Mouse (Mus musculus) CH12.LX (cell line): ENCODE results near the gene Cst13. TPM values are rescaled to one million over a fixed set of nuclear protein-coding genes. Genes with fewer than 3 reads are reported as not detected.

Experiments used
- DNase-seq: peaks from one replicate; pipeline ENCODE4 v3.0.0-alpha.2; 2013; ENCODE audit errors: extremely low read depth
- H3K27ac ChIP-seq: 2 replicates; pipeline ENCODE4 v1.5.1; 2012; ENCODE audit warnings: low read depth, mild to moderate bottlenecking, control low read depth, moderate library complexity; ENCODE audit not compliant: insufficient read depth
- H3K27me3 ChIP-seq: replicated peaks from 2 replicates; pipeline ENCODE3; 2012; ENCODE audit warnings: inconsistent platforms
- H3K36me3 ChIP-seq, 2 experiments: replicated peaks in 1 of 2; 2 replicates each; pipeline versions ENCODE3 to v1.6.1; 2012; ENCODE audit warnings: inconsistent platforms in 1 of 2, low read length in 1 of 2, mild to moderate bottlenecking in 1 of 2, mixed read lengths in 1 of 2, moderate library complexity in 1 of 2; ENCODE audit not compliant: control insufficient read depth in 1 of 2, insufficient read depth in 1 of 2
- H3K4me1 ChIP-seq, 2 experiments: 2 replicates each; pipeline ENCODE4 v1.6.1; 2012; ENCODE audit warnings: inconsistent platforms in 1 of 2, moderate library complexity in 1 of 2; ENCODE audit not compliant: insufficient read depth in 2 of 2, control insufficient read depth in 1 of 2
- H3K4me2 ChIP-seq: 2 replicates; pipeline ENCODE4 v1.6.1; 2012; ENCODE audit warnings: low read depth, mild to moderate bottlenecking, control low read depth; ENCODE audit not compliant: poor library complexity, insufficient read depth, severe bottlenecking
- H3K4me3 ChIP-seq, 3 experiments: fragments of 150-350 bp in 1 of 3; sonication (generic) in 1 of 3; replicated peaks in 1 of 3; 2 replicates each; pipeline versions ENCODE3 to v1.5.1; 2011 to 2012; ENCODE audit warnings: low read depth in 2 of 3, low read length in 2 of 3, mild to moderate bottlenecking in 2 of 3, moderate library complexity in 2 of 3, control low read depth in 1 of 3, improper control_type of control experiment in 1 of 3, inconsistent platforms in 1 of 3, mixed read lengths in 1 of 3; ENCODE audit not compliant: poor library complexity in 1 of 3
- H3K79me2 ChIP-seq: replicated peaks from 2 replicates; pipeline ENCODE4 v1.6.1; 2012; ENCODE audit warnings: mild to moderate bottlenecking, moderate library complexity; ENCODE audit not compliant: control insufficient read depth, poor library complexity, insufficient read depth, severe bottlenecking; ENCODE audit errors: extremely low read depth
- H3K9ac ChIP-seq: 2 replicates; pipeline ENCODE4 v1.6.1; 2012; ENCODE audit warnings: low read depth, mild to moderate bottlenecking, control low read depth, moderate library complexity; ENCODE audit not compliant: insufficient read depth
- H3K9me3 ChIP-seq: replicated peaks from 2 replicates; pipeline ENCODE3; 2012; ENCODE audit warnings: low read length, inconsistent platforms, mixed read lengths
- CHD2 ChIP-seq: IDR thresholded peaks from 2 replicates; pipeline ENCODE4 v1.6.1; 2011; ENCODE audit warnings: low read length, improper control_type of control experiment
- CTCF ChIP-seq, 2 experiments: IDR thresholded peaks in 1 of 2; conservative IDR thresholded peaks in 1 of 2; 2 replicates each; pipeline ENCODE4 v1.5.1; 2011 to 2012; ENCODE audit warnings: low read depth in 2 of 2, low read length in 2 of 2, improper control_type of control experiment in 1 of 2, inconsistent platforms in 1 of 2, mild to moderate bottlenecking in 1 of 2, moderate library complexity in 1 of 2
- EP300 ChIP-seq: IDR thresholded peaks from 2 replicates; pipeline ENCODE4 v1.6.1; 2011; ENCODE audit warnings: low read length, improper control_type of control experiment
- HCFC1 ChIP-seq: IDR thresholded peaks from 2 replicates; pipeline ENCODE4 v1.6.1; 2012; ENCODE audit warnings: low read depth, mild to moderate bottlenecking, inconsistent platforms, low read length, improper control_type of control experiment
- IRF4 ChIP-seq: IDR thresholded peaks from 2 replicates; pipeline ENCODE4 v1.6.1; 2014; ENCODE audit warnings: low read depth, mild to moderate bottlenecking, inconsistent platforms, low read length, improper control_type of control experiment
- JUND ChIP-seq: conservative IDR thresholded peaks from 2 replicates; pipeline ENCODE4 v1.6.1; 2011; ENCODE audit warnings: low read depth, low read length, improper control_type of control experiment
- MAFK ChIP-seq: IDR thresholded peaks from 2 replicates; pipeline ENCODE4 v1.6.1; 2011; ENCODE audit warnings: low read length, improper control_type of control experiment; ENCODE audit not compliant: insufficient replicate concordance
- MAZ ChIP-seq: IDR thresholded peaks from 2 replicates; pipeline ENCODE4 v1.6.1; 2012; ENCODE audit warnings: low read depth, mild to moderate bottlenecking, inconsistent platforms, low read length, improper control_type of control experiment, moderate library complexity
- MEF2A ChIP-seq: IDR thresholded peaks from 2 replicates; pipeline ENCODE4 v1.6.1; 2014; ENCODE audit warnings: low read depth, mild to moderate bottlenecking, inconsistent platforms, low read length, improper control_type of control experiment, borderline replicate concordance
- MYC ChIP-seq: IDR thresholded peaks from 2 replicates; pipeline ENCODE4 v1.6.1; 2011; ENCODE audit warnings: low read depth, mild to moderate bottlenecking, improper control_type of control experiment, low read length
- NELFE ChIP-seq: IDR thresholded peaks from 2 replicates; pipeline ENCODE4 v1.6.1; 2011; ENCODE audit warnings: low read depth, low read length, improper control_type of control experiment
- RAD21 ChIP-seq: IDR thresholded peaks from 2 replicates; pipeline ENCODE4 v1.6.1; 2011; ENCODE audit warnings: low read depth, mild to moderate bottlenecking, low read length, improper control_type of control experiment, moderate library complexity
- SIN3A ChIP-seq: IDR thresholded peaks from 2 replicates; pipeline ENCODE4 v1.6.1; 2012; ENCODE audit warnings: low read length, improper control_type of control experiment, inconsistent platforms
- SMC3 ChIP-seq: IDR thresholded peaks from 2 replicates; pipeline ENCODE4 v1.6.1; 2011; ENCODE audit warnings: low read depth, low read length, improper control_type of control experiment
- TCF12 ChIP-seq: IDR thresholded peaks from 2 replicates; pipeline ENCODE4 v1.6.1; 2014; ENCODE audit warnings: low read depth, mild to moderate bottlenecking, inconsistent platforms, low read length, improper control_type of control experiment
- USF1 ChIP-seq: IDR thresholded peaks from 2 replicates; pipeline ENCODE4 v1.6.1; 2014; ENCODE audit warnings: low read depth, mild to moderate bottlenecking, inconsistent platforms, low read length, improper control_type of control experiment
- USF2 ChIP-seq: conservative IDR thresholded peaks from 2 replicates; pipeline ENCODE4 v1.6.1; 2011; ENCODE audit warnings: low read depth, low read length, improper control_type of control experiment
- ZC3H11A ChIP-seq: IDR thresholded peaks from 2 replicates; pipeline ENCODE4 v1.6.1; 2012; ENCODE audit warnings: low read depth, mild to moderate bottlenecking, inconsistent platforms, low read length, improper control_type of control experiment
- ZMIZ1 ChIP-seq: IDR thresholded peaks from 2 replicates; pipeline ENCODE4 v1.6.1; 2012; ENCODE audit warnings: low read depth, mild to moderate bottlenecking, inconsistent platforms, low read length, improper control_type of control experiment
- ZNF384 ChIP-seq: IDR thresholded peaks from 2 replicates; pipeline ENCODE4 v1.6.1; 2012; ENCODE audit warnings: low read depth, low read length, improper control_type of control experiment, inconsistent platforms
- dilution Hi-C: fragments of 300-500 bp; cut with MboI; formaldehyde crosslinking; loops from 2 replicates; pipeline ENCODE4 v1.14.3; 2020; ENCODE audit warnings: low sequenced_read_pairs; ENCODE audit not compliant: extremely low pct_unique_long_range_greater_than_20kb, extremely low pct_ligation_motif_present
- in situ Hi-C: fragments of 300-500 bp; cut with MboI; formaldehyde crosslinking; loops from 3 replicates; pipeline ENCODE4 v1.14.3; 2019; ENCODE audit warnings: low sequenced_read_pairs, low pct_ligation_motif_present, low pct_unique_long_range_greater_than_20kb, mixed read lengths
- polyA plus RNA-seq: library from polyadenylated mRNA; unstranded; fragments of >175 nt; gene quantifications from 2 replicates; pipeline ENCODE4 v1.2.1, GENCODE M21; 2012; ENCODE audit warnings: low read depth; ENCODE audit not compliant: insufficient read length
- total RNA-seq, 2 experiments: library from RNA; depleted of rRNA; stranded (reverse); fragments of 300-350 nt in 1 of 2; fragments of >200 nt in 1 of 2; gene quantifications; 2 replicates each; pipeline ENCODE4 v1.2.3; 2012 to 2014

Cst13 gene
- total and polyA plus RNA-seq, 3 experiments = not detected

DNA sequence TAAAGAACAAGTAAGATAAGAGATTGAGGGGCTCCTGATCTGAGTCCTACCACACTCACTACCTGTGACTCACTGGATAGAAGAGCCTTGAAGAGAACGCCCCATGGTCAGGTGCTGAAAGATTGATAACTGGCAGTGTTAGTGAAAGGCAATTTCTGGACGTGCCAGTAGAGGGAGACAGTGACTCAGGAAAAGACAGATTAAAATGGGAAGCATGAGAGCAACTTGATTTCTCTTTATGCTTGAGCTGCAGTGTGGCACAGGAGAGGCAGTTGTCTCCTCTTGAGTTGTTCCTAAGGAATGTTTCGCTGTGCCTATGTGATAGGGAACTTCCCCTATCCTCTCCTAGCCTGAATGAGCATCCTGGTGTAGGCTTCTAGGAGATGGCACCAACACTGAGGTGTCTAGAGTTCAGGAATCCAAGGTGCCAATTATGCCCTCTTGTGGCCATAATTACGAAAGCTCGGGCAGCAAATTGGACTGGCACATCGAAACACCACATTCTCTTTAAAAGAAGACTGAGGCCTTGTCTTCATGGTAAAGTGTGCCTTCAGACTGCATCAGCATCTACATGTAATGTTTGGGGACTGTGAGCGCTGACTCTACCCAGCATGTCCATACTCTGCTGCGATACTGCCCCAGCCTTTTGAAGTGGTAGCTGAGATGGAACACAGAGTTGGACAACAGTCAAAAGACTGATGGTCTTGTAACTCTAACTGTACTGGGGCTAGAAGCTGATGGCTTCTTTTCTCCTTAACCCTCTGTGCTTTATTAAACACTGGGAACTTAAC, 31.4 kb downstream of the Cst13 start:
- H3K4me2 ChIP-seq = peak overlapping the region; percentile 30; the same call in 1 of the 2 replicates
- DNase-seq = peak; percentile 79
- no peaks in the 10 kb centered on the region for H3K36me3 ChIP-seq
- no peak overlapping the region for H3K4me3 ChIP-seq
- no peaks in the 10 kb centered on the region for H3K9me3 ChIP-seq
- dilution Hi-C loops = no loop called here
- H3K27ac ChIP-seq = no peak overlapping the region
- H3K27me3 ChIP-seq = peaks cover 9% of the 10 kb centered on the region
- peak; percentile 35; the same call in 1 of the 2 replicates for TF ChIP-seq IRF4
- no peak for TF ChIP-seq ZNF384
- TF ChIP-seq ZC3H11A = peak; percentile 60
- TF ChIP-seq JUND = peak; percentile 2; the same call in 1 of the 2 replicates
- 0 out of 2 replicates have a peak, but pooled peaks have one; percentile 34 for TF ChIP-seq SIN3A
- peak; percentile 83 for TF ChIP-seq SMC3
- TF ChIP-seq USF1 = no peak
- TF ChIP-seq MEF2A = peak; percentile 40; the same call in 1 of the 2 replicates
- peak; percentile 85 to 87 for TF ChIP-seq CTCF (conservative IDR thresholded peaks at IDR 0.05 in 1 of 2, IDR thresholded peaks at IDR 0.05 in 1 of 2; ENCODE audit: low read depth in 2 of 2, low read length in 2 of 2)
- TF ChIP-seq TCF12 = 0 out of 2 replicates have a peak, but pooled peaks have one; percentile 24
- 0 out of 2 replicates have a peak, but pooled peaks have one; percentile 25 for TF ChIP-seq MYC
- no peak for TF ChIP-seq CHD2
- peak; percentile 86 for TF ChIP-seq RAD21
- peak; percentile 74; the same call in 1 of the 2 replicates for TF ChIP-seq NELFE
- no peak for TF ChIP-seq MAZ
- peaks cover 2 to 9% of the 10 kb centered on the region in 2 experiments; a peak in 3 of 4 replicates for H3K4me1 ChIP-seq
- no peak overlapping the region for H3K9ac ChIP-seq
- H3K79me2 ChIP-seq = no peaks in the 10 kb centered on the region
- in situ Hi-C loops = loop anchor here (5.0 kb wide), 1 partner anchor 51 kb away; no protein-coding TSS in a partner anchor

DNA sequence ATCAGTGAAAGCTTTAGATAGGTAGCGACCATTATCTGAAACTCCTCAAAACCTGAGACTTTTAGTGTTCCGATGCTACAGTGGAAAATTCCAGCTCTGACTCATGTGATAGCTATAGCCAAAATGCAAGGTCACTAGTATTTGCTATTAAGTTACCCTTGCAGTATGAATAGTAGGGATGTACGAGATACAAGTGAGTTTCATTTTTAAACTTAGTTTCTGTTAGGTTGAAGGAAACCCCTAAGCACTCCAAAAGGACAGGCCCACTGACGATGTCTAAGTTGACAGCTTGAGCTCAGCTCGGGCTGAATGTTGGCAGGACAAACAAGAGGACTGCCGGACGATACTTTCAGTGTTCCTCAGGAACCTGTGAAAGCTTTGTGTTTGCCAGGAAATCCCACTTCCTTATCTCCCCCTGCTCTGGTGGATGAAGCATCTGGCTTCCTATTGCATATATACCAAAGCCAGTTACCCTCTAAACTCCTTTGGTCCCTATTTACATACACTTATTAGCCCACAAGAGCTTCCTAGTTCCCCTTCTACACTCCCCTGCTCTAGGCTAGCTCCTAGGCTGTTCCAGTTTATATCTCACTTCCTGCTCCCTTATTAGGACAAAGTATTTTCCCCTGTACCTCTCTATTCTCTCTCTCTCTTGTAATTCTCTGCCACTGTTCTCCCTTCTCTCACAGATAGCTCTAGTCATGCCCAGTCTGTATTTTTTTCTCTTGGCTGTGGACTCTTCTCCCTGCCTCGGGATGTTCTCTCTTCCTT, 36.9 kb downstream of the Cst13 start:
- dilution Hi-C loops = no loop called here
- H3K9me3 ChIP-seq = no peaks in the 10 kb centered on the region
- H3K36me3 ChIP-seq = no peaks in the 10 kb centered on the region
- TF ChIP-seq EP300 (peak; percentile 26; the same call in 1 of the 2 replicates), ZMIZ1 (no peak), USF2 (no peak), MAFK (no peak), HCFC1 (no peak)
- H3K27ac ChIP-seq = no peak overlapping the region
- in situ Hi-C loops = no loop called here
- peak overlapping the region; percentile 91 for H3K4me2 ChIP-seq
- no peaks in the 10 kb centered on the region for H3K27me3 ChIP-seq
- H3K4me1 ChIP-seq = peaks cover 2 to 14% of the 10 kb centered on the region in 2 experiments; a peak in 3 of 4 replicates
- peak overlapping the region; percentile 71 for H3K9ac ChIP-seq
- no peaks in the 10 kb centered on the region for H3K79me2 ChIP-seq
- peak overlapping the region in 2 of 3 experiments; percentile 3 to 31 for H3K4me3 ChIP-seq
- no peak for DNase-seq
